Mouse (Mus musculus): ENCODE data around the gene Spo11.

Gene Spo11

GRCm38 (mm10) chr2:173010220-173010717, 32.8 kb downstream of the Spo11 start:
- no peak for DNase-seq (ENCODE audit: low spot score in 2 of 2)

GRCm38 (mm10) chr2:173011440-173011839, 33.9 kb downstream of the Spo11 start:
- no peak for DNase-seq (ENCODE audit: low spot score in 2 of 2)

- peak in 1 of 2 experiments; percentile 15 for DNase-seq (ENCODE audit: low spot score in 2 of 2)
Observed at GRCm38 (mm10) chr2:173014741-173015287, 37.3 kb downstream of the Spo11 start.

- peak in 1 of 2 experiments; percentile 48 for DNase-seq (ENCODE audit: low spot score in 2 of 2)
Observed at GRCm38 (mm10) chr2:173017940-173018339, 40.4 kb downstream of the Spo11 start.

- DNase-seq (ENCODE audit: low spot score in 2 of 2), result peak; percentile 31 to 38
Observed at GRCm38 (mm10) chr2:173018618-173019017, 41.1 kb downstream of the Spo11 start.

- DNase-seq (ENCODE audit: low spot score in 2 of 2), result peak in 1 of 2 experiments; percentile 48
Observed at GRCm38 (mm10) chr2:173019322-173019721, 41.8 kb downstream of the Spo11 start.

GRCm38 (mm10) chr2:173019790-173020189, 42.3 kb downstream of the Spo11 start:
- DNase-seq (ENCODE audit: low spot score in 2 of 2), result peak; percentile 92 to 97

- peak; percentile 25 to 39 for DNase-seq (ENCODE audit: low spot score in 2 of 2)
Observed at GRCm38 (mm10) chr2:173020430-173020829, 42.9 kb downstream of the Spo11 start, which contains the start of gene Rbm38. TSS of gene Rbm38 (plus strand) at chr2:173020498.

GRCm38 (mm10) chr2:173021633-173022055, 44.1 kb downstream of the Spo11 start:
- DNase-seq (ENCODE audit: low spot score in 2 of 2), result peak; percentile 98

- peak; percentile 74 to 75 for DNase-seq (ENCODE audit: low spot score in 2 of 2)
Observed at GRCm38 (mm10) chr2:173022056-173022681, 44.7 kb downstream of the Spo11 start.

GRCm38 (mm10) chr2:173022813-173023212, 45.3 kb downstream of the Spo11 start:
- peak; percentile 41 to 43 for DNase-seq (ENCODE audit: low spot score in 2 of 2)

- peak; percentile 52 to 56 for DNase-seq (ENCODE audit: low spot score in 2 of 2)
Observed at GRCm38 (mm10) chr2:173023371-173023851, 45.9 kb downstream of the Spo11 start.

- DNase-seq (ENCODE audit: low spot score in 2 of 2), result peak; percentile 24 to 46
Observed at GRCm38 (mm10) chr2:173023966-173024365, 46.5 kb downstream of the Spo11 start.

- peak; percentile 21 to 30 for DNase-seq (ENCODE audit: low spot score in 2 of 2)
Observed at GRCm38 (mm10) chr2:173024392-173024791, 46.9 kb downstream of the Spo11 start.

- DNase-seq (ENCODE audit: low spot score in 2 of 2), result peak; percentile 22 to 29
Observed at GRCm38 (mm10) chr2:173024938-173025337, 47.4 kb downstream of the Spo11 start.

- DNase-seq (ENCODE audit: low spot score in 2 of 2), result peak; percentile 54 to 55
Observed at GRCm38 (mm10) chr2:173026286-173026685, 48.8 kb downstream of the Spo11 start.

- DNase-seq (ENCODE audit: low spot score in 2 of 2), result peak in 1 of 2 experiments; percentile 75
Observed at GRCm38 (mm10) chr2:173026688-173027131, 49.2 kb downstream of the Spo11 start.

GRCm38 (mm10) chr2:173027169-173027823, 49.8 kb downstream of the Spo11 start:
- DNase-seq (ENCODE audit: low spot score in 2 of 2), result peak in 1 of 2 experiments; percentile 42

- peak; percentile 27 to 58 for DNase-seq (ENCODE audit: low spot score in 2 of 2)
Observed at GRCm38 (mm10) chr2:173027824-173028495, 50.5 kb downstream of the Spo11 start.

GRCm38 (mm10) chr2:173028508-173029031, 51.1 kb downstream of the Spo11 start:
- peak in 1 of 2 experiments; percentile 37 for DNase-seq (ENCODE audit: low spot score in 2 of 2)

- peak; percentile 28 to 39 for DNase-seq (ENCODE audit: low spot score in 2 of 2)
Observed at GRCm38 (mm10) chr2:173030591-173031338, 53.3 kb downstream of the Spo11 start.
